Mouse (Mus musculus) thymus, postnatal 4 days (tissue): ENCODE measurements around the gene Gm17428.
"Not testable (repeated sequence)": the region's sequence is repeated elsewhere in the genome, so short reads cannot be mapped to it uniquely, and the experiment has no call there.

ENCODE experiments used
- DNase-seq: peaks from one replicate; pipeline ENCODE4 v3.0.0; 2021

The Gm17428 gene

DNA sequence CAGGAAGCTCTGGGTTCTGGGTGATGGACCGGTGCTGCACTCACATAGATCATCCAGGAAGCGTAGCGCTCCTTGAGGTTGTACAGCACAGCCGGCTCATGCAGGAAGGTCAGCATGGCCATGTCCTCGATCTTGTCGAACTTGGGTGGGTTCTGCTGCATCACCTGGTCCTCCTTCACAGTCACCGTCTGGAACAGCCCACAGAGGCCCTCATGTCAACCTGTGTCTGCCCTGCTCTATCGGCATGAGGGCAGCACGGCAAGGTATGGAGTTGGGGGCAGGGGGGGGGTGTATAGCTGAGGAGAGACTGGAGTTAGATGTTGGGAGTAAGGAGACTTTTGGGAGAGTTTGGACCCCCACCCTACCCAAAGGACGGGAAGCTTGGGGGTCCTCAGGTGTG, 15.5 kb downstream of the Gm17428 start:
- no peak for DNase-seq

DNA sequence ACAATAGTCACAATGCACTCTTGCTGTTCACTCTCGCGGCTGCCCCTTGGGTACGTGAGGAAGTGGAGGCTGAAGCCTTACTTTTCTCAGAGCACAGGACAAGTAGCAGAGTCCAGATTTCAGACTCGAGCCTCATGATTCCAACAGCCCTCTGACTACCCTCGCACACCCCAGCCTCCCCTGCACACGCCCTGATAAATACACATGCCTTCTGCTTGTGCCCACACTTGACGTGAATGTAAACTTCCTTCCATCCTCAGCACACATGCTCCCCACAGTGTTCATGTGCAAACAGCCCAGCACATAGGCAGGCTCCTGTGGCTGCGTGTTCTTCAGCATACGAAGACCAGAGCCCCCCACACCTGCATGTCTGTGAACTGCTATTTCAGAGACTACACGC, 16.9 kb downstream of the Gm17428 start:
- DNase-seq = no peak

DNA sequence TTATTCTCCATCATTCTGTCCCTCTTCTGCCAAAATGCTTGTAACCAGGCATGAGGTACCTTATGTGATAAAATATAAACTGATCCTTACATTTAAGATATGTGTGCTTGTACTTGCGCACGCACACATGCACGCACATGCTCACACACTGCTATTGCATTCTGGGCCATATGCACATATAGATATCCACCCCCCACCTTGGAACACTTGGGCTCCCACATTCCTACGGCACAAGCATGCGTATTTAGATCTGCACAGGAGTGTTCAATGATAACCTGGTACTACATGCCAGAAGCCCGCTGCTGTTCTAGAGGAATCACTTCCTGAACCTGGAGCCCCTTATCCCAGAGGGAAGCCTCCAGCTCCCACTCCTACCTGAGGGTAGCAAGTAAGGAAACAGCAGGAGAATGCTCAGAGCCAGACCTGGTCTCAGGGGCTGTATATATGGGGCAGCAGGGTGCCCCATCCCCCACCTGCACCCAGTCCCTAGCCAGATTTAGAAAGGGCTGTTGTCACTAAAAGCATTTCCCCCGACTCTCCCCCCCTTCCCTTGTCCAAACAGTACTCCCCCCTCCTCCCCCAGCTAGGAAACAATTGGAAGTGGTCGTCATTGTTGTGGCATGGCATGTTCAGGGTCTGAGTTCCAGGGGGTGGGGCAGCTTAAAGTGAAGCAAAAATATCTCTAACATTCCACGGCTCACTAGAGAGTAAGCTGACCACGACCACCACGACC, 17.6 kb downstream of the Gm17428 start, which contains the start of gene Myh7:
Gene Myh7 (minus strand): TSS at position 491 of the 733 bp plus-strand sequence.
- DNase-seq = no peak

DNA sequence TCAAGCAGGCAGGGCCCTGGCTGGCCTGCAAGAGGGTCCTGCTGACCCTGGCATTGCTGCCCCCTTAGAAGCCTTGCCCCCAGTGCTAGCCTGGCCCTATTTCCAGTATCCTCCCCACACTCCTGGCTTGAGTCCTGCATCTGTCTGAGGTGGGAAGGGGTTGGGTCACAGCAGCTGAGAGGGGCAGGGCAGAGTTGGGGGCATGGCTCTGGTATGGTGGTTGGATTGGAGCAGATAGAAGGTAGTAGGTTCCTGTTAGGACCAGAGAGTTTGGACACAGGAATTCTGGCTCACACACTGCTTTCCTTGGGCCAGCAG, 18.1 kb downstream of the Gm17428 start:
- no peak for DNase-seq

DNA sequence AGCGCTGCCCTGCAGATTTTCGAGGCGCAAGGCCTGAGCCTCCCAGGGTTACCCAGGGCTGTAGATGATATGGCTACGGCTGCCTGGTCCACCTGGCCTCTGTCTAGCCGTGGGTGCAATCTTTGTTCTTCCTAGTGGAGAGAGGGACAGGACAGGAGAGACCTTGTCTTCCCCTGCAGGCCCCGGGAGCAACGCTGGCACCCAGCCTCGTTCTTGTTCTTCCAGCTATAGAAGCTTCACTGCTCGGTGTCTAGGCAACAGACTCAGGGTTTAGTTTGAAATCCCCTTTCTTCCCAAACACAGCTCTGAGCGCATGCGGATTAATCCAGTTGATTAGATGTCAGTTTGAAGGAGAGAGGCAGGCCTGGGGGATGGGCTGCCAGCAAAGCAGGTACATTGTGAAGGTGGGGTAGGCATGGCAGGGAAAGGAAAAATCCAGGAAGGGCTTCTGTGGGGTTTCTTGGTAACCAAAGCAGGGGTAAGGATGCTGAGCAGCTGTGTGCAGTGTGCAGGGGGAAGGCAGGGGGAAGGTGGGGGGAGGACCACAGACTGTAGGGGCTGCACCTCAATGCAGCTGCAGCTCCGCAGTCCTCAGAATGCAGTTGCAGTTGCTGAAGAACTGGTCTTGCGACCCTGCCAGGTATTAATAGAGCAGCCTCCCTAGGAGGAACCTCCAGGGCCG, 18.9 kb downstream of the Gm17428 start:
- no peak for DNase-seq

DNA sequence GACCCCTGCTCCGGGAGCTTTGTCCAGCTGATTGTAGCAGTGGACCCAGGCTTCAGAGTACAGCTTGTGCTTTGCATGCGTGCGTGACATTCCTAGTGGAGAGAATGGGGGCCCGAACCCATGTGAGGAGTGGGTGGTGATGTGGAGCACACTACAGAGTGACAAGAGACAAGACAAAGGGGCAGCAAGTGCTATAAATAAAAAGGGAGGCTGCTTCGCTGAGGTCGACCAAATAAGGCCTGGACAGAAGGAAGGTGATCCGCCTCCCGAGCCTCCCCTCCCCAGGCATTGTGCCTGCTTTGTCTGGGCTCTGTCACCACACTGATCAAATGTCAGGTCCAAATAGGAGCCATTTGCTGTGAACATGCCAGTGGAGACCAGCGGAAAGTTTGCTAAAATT, 20.1 kb downstream of the Gm17428 start:
- DNase-seq = no peak

DNA sequence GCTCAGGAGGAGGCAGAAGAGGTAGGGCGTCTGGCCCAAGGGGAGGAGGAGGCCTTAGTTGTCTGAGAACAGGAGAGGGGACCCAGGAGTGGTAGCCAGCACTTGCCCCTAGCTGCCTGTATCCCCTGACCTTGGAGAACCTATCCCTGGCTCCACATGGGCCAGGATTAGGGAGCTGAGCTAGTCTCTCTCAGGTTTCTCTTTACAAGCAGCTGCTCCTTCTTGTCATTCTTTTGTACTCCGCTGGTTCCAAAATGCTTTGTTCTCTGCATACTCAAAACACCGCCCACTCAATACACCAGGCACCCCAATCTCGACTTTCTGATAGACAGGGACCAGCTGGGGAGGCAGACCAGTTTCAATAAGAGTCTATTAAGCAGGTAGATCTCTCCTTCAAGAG, 20.6 kb downstream of the Gm17428 start:
- no peak for DNase-seq

DNA sequence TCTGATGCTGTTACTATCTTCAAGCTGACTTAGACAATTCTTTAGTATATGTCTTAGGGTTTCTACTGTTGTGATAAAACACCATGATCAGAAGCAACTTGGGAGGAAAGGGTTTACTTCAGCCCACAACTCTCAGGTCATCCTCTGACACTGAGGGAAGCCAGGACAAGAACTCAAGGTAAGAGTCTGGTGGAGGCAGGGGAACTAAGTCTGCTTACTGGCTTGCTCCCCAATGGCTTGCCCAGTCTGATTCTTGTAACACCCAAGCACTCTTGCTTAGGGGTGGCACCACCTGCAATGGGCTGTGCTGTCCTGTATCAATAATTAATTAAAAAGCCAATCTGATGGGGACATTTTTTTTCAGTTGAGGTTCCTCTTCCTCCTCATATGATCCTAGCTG, 21.9 kb downstream of the Gm17428 start:
- DNase-seq = no peak

DNA sequence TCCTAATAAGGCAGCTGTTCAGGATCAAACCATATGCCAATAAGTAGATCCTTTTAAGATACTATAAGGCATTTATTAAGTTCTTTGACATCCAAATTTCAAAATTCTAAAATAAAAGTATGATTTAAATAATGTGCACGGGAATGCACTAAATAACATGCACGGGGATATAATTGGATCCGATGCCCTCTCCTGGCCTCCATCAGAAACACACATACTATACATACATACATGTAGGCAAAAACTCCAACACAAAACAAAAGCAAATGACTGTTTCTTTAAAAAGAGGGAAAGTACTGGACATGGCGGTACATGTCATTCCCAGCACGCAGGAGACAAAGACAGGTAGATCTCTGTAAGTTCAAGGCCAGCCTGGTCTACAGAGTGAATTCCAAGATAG, 23.1 kb downstream of the Gm17428 start:
- DNase-seq = not testable (repeated sequence)

DNA sequence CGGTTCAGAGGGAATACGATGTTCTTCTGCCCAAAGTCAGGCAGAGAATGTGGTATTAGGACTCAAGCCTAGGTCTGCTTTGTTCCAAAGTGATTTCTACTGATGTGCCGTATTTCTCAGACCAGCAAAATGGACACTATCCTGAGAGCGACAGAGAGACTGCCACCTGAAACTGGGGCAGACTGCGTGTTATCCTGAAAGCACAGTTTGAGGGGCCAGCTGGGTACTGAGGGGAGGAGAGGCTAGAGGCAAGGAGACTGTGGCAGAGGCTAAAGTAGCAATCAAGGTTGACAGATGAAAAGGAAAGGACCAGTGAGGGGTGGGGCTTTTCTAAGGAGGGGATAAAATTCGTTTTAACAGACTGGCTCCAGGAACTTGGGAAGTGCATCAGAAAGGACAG, 24.1 kb downstream of the Gm17428 start:
- no peak for DNase-seq

DNA sequence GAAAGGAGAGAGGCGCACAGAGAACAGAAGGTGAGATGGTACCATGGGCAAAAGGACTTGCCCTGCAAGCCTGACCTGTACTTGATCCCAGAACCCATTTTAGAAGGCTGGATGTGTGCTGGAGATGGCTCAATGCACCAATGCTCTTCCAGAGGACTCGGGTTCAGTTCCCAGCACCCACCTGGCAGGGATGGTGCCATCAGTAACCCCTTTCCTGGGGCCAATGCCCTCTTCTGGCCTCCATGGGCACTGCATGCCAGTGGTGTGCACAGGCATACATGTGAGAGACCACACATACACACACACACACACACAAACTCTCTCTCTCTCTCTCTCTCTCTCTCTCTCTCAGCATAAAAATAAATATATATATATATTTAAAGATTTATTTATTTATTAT, 24.7 kb downstream of the Gm17428 start:
- DNase-seq = peak; percentile 23

DNA sequence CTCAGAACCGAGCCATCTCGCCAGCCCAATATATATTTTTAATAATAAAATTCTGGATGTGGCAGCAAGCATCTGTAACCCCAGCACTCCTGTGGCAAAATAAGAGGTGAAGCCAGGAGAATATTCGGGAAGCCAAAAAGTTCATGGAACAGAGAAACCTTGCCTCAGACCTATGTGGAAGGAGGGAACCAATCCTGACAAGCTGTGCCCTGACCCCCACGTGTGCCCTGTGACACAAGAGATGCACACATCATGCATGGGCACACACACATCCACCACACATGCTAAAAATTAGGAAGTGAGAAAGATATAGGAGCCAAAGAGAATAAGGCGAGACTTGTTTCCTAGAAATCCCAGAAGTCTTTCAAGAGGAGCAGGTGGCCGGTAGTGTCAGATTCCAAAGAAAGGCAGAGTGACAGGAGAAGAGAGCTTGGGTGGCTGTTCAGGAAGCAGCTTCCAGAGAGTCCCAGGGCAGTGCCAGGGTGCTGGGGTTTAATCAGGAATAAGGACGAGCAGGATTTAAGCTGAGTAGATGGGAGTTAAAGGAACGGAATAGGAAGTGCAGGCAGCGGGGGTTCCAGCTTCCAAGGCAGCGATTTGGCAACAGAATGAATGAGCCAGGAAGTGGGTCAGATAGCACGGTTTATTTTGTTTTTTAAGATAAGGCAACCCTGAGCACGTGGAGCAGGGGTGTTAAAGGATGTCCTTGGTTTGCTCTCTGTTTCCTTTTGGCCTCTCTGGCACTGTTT, 25.4 kb downstream of the Gm17428 start:
- no peak for DNase-seq

DNA sequence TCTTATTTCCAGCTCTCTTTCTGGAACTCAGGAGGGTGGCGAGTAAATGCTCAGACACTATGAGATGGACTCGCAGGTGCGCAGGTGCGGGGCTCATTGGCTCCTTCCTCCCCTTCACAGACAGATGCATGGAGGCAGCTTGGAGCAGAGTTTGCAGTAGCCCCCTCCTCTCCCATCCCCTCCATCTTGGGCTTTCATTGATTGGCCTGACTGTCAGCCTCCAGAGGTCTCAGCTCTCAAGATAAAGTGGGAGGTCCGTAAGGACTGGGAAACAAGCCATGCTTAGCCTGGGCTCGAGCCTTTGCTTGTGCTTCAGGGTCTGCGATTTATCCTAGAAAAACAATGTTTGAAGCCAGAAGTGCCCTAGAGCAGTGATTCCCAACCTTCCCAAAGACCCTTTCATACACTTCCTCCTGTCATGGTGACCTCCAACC, 26.0 kb downstream of the Gm17428 start:
- DNase-seq = no peak

DNA sequence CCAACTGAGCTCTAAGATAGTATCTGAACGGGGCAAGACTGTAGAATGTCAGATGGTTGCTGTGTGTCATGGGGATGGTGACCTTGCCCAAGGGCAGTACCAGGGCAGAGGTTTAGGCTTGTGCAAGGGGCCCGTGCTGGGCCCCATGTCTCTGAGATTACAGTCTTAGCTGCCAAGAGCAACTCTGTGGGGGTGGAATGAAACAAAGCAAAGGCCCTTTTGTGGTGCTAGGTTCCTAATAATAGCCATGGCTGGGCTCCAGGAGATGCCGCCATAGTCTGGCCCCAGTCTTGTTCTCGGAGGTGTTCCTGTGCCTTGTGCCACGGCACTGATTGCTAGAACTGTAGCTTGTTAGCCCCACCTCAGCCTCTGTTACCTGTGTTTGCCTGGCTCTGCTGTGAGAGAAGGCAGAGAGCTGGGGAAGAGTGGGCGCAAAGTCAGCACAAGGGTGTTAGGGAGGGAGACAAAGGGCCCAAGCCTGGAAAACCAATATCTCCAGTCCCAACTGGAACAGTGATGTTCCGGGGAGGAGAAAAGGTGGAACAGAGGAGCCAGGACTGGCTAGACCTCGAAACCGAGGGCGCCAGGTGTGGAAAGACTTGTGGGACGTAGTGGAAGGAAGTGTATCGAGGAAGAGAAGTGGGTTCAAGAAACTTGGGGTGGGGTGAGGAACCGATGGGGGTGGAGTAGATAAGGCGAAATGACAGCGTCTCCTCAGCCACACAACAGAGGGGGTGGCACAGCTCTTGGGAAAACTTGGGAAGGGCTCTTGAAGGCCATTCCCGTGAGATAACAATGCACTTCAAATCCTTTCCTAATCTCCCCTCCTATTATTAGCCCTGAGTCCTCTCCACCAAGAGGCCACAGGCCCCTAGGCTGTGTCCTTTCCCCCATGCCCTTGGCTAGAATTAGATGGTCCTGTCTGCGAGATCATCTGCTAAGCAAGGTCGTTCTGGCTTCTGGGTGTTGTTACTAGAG, 27.4 kb downstream of the Gm17428 start:
- DNase-seq = no peak

DNA sequence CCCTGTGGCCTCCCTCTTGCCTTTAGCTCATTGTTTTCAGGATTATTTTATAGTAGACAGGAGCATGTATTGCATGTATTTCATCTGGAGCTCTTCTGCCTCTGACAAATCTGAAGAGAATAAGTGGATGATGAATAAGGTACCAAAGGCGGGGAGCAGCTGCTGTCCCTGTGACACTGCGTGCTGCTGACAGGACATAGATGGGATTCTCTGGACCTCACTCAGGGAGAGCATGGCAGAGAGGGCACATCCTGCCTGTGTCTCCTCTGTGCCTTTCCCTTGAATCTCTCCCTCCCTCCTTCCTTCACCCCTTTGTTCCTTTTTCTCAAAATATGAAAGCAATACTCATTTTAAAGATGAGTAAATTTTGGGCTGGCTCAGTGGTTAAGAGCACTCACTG, 28.8 kb downstream of the Gm17428 start:
- no peak for DNase-seq

DNA sequence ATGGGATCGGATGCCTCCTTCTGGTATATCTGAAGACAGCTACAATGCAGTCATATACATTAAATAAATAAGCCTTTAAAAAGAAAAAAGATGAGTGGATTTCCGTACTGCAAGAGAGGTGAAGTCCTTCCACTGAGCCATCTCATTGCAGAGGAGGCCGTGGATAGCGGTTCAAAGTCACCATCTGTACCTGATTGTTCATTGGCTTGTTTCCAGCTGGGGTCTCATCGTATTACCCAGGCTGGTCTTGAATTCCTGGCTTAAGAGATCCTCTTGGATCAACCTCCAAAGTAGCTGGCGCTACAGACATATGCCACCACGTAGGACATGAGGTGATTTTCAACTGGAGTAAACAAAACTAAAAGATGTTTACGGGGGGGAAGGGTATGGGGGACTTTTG, 29.2 kb downstream of the Gm17428 start:
- no peak for DNase-seq

DNA sequence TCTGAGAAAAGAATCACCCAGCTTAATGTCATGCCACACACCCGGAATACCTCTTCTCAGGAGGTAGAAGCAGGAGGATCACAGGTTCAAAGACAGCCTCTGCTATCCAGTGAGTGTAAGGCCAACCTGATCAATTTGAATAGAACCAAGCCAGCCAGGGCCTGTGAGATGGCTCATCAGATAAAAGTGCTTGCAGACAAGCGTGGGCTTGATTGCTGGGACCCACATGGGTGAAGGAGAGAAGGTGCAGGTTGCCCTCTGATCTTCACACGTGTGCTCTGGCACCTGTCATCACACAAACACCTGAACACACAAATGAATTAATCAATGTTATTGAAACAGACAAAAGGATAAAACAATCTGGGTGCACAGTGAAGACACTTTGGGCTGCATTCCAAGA, 29.8 kb downstream of the Gm17428 start:
- DNase-seq = no peak

DNA sequence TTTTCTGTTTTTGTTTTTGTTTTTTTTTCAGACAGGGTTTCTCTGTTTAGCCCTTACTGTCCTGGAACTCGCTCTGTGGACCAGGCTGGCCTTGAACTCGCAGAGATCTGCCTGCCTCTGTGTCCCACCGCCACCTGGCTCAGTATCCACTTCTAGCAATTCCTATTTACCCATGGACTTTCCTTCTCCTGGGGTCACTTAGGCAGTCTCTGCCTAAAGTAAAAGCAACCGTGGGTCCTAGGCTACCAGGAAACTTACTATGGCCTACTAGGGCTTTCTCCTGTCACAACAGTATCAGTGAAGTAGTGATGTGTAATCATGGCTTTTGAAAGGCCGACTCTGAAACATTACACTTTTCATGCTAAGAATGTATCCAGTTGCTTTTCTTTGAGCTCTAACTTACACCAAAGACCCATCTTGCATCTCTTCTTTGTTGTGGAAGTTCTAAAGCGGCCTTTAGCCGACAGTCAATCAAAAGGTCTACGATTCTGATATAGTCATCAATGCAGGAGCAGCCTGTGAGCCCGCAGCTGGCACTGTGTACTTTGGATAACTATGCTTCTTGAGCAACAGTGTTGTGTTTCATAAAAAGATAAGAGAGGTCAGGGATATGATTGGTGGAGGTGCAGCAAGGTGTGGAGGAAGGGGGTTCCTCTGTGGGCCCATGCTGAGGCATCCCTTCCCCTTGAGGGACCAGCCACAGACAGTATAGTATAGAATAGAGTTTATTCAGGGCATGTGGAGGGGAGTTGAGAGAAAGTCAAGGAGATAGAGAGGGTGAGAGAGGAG, 30.6 kb downstream of the Gm17428 start:
- DNase-seq = no peak

DNA sequence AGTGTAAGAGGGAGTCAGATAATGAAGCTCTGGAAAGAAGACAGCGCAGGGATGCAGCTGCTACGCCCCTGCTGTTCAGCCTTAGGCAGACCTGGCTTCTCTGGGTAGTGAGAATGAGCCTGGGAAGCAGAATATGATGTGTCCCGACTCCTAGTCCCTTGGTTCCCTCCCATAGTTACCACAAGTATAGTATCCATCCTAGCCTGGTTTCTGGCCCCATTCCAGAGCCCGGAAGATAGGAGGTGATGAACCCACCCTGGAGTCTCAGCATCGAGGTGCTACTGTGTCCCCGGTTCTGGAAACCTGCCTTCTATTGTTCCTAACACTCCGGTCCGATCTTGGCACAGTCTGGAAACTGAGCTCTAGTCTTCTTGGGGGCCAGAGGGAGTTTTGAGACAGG, 31.7 kb downstream of the Gm17428 start:
- DNase-seq = no peak

DNA sequence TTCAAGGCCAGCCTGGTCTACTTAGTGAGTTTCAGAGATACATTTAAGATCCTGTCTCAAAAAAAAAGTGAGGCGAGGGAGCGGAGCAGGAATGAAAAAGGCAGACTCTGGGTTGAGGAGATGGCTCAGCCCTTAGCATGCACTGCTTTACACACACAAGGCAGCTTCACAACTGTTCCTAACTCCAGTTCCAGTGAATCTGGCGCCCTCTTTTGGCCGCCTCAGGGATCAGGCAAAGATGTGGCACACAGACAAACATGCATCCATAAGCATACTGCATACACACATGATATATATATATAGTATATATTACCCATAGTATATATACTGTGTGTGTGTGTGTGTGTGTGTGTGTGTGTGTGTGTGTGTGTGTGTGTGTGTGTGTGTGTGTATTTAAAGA, 34.4 kb downstream of the Gm17428 start:
- DNase-seq = peak; percentile 40

DNA sequence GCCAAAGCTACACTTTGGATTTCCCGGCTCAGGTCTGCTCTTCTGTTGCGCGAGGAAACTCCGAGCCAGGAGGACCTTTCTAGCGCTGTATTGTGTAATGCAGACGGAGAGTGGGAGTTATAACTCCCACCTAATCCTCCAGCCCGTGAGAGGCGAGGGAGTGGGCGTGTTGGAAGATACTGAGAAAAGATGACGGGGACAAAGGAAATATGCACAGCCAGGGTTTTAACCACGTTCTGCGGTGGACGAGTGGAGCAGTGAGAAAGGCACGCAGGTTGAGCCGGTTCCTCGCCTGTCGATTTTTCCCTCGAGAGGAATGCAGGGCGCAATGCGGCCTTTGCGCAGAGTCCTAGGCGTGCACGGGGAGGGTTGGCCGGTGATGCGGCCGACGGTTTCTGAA, 37.9 kb downstream of the Gm17428 start:
- no peak for DNase-seq
